ENCODE assay signal across 7 mouse cellular contexts in the genomic region with DNA sequence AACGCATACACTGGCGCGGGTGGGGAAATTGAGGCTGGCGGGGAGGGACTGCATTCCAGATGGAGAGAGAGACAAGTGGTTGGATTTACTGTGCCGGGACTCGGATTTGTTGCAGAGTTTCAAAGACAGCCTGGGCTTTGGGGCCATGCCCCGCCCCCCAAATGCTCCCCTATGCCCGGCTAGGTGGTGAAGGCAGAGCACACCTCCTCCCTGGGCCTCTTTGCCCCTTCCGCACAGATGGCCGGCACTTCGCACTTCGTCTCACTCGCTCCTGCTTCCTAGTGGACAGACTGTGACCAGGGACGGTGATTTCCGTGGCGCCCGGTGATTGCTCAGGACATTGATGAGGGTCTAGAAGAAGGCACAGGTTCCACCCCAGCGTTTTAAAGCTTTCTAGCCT. TPM values are rescaled to one million over a fixed set of nuclear protein-coding genes. Genes with fewer than 3 reads are reported as not detected.
A peak's percentile ranks its signal among the peaks of the same experiment; 100 is the strongest.
DNase-seq lines count a peak whose midpoint lies in the region; ATAC-seq lines count a peak whose summit lies in the region.

No protein-coding gene starts in this region.

- H3K4me3 ChIP-seq in embryonic facial prominence, embryonic 13.5 days = peak overlapping the region; percentile 51
- H3K4me3 ChIP-seq in intestine, embryonic 16.5 days (ENCODE audit: low read length) = peak overlapping the region; percentile 62

- H3K9ac ChIP-seq in embryonic facial prominence, embryonic 13.5 days = peak overlapping the region; percentile 72
- peak overlapping the region; percentile 69 for H3K9ac ChIP-seq in intestine, embryonic 16.5 days (ENCODE audit: low read depth, low read length)

- WGBS in embryonic facial prominence, embryonic 13.5 days = 2% methylated on average over 18 of the region's 18 CpGs
- WGBS in intestine, embryonic 16.5 days = 1% methylated on average over 18 of the region's 18 CpGs

- H3K9me3 ChIP-seq in embryonic facial prominence, embryonic 13.5 days = no peaks in the 10 kb centered on the region
- no peaks in the 10 kb centered on the region for H3K9me3 ChIP-seq in intestine, embryonic 16.5 days (ENCODE audit: control insufficient read depth, low read length)

- peak overlapping the region; percentile 51; the same call in 1 of the 2 replicates for H3K27ac ChIP-seq in embryonic facial prominence, embryonic 13.5 days
- H3K27ac ChIP-seq in intestine, embryonic 16.5 days (ENCODE audit: low read length) = peak overlapping the region; percentile 61

- no peaks in the 10 kb centered on the region for H3K36me3 ChIP-seq in embryonic facial prominence, embryonic 13.5 days
- H3K36me3 ChIP-seq in intestine, embryonic 16.5 days (ENCODE audit: control insufficient read depth, insufficient read depth, low read length) = no peaks in the 10 kb centered on the region

- peaks cover 52% of the 10 kb centered on the region for H3K4me1 ChIP-seq in embryonic facial prominence, embryonic 13.5 days
- peaks cover 24% of the 10 kb centered on the region for H3K4me1 ChIP-seq in intestine, embryonic 16.5 days (ENCODE audit: control insufficient read depth, insufficient read depth, low read length)

- peak overlapping the region; percentile 94 for H3K4me2 ChIP-seq in embryonic facial prominence, embryonic 13.5 days
- H3K4me2 ChIP-seq in intestine, embryonic 16.5 days (ENCODE audit: low read depth, low read length) = peak overlapping the region; percentile 99

- no peak for ATAC-seq in embryonic facial prominence, embryonic 13.5 days (ENCODE audit: insufficient number of reproducible peaks, insufficient read depth, low FRiP score, low TSS enrichment, low read depth)
- ATAC-seq in intestine, embryonic 16.5 days = peak; percentile 42

- H3K27me3 ChIP-seq in embryonic facial prominence, embryonic 13.5 days = peaks cover 47% of the 10 kb centered on the region
- H3K27me3 ChIP-seq in intestine, embryonic 16.5 days (replicated peaks; ENCODE audit: control insufficient read depth, insufficient read depth, low read length) = peaks cover 11% of the 10 kb centered on the region; the same call in 1 of the 2 replicates

- peak; percentile 58 for DNase-seq in thymus, postnatal 14 days
- no peak for DNase-seq in thymus, adult 18-20 months
- peak; percentile 70 to 77 for DNase-seq in lung, postnatal 4 days
- no peak for DNase-seq in urinary bladder, postnatal 10 days (ENCODE audit: low spot score)
- no peak for DNase-seq in urinary bladder, postnatal 4 days (ENCODE audit: low spot score in 2 of 2)

RNA-seq across cellular contexts. Expression of a gene that starts 0.4 kb away (rescaled TPM):
- polyA plus RNA-seq in embryonic facial prominence, embryonic 13.5 days (2015; fragmentation: Nextera tagmentation; extraction: Ambion mirVana) = 7.1 and 9.3 TPM in 2 replicates
- polyA plus RNA-seq in intestine, embryonic 16.5 days (2015; fragmentation: Nextera tagmentation; extraction: Ambion mirVana) = 7.9 and 8.5 TPM in 2 replicates

RNA-seq across cellular contexts. Expression of a gene that starts 10.1 kb away (rescaled TPM):
- 34.7 and 41.9 TPM in 2 replicates for polyA plus RNA-seq in embryonic facial prominence, embryonic 13.5 days (2015; fragmentation: Nextera tagmentation; extraction: Ambion mirVana)
- 25.4 and 26.9 TPM in 2 replicates for polyA plus RNA-seq in intestine, embryonic 16.5 days (2015; fragmentation: Nextera tagmentation; extraction: Ambion mirVana)

RNA-seq across cellular contexts. Expression of a gene that starts 37.1 kb away (rescaled TPM):
- polyA plus RNA-seq in embryonic facial prominence, embryonic 13.5 days (2015; fragmentation: Nextera tagmentation; extraction: Ambion mirVana) = 1.7 and 2.8 TPM in 2 replicates
- 0.09 and 0.22 TPM in 2 replicates for polyA plus RNA-seq in intestine, embryonic 16.5 days (2015; fragmentation: Nextera tagmentation; extraction: Ambion mirVana)

Comparison
In these comparisons a context has a peak if more than half of its experiments do, and no peak if none do; other contexts are left out.
1. DNase-seq: peak in thymus, postnatal 14 days (single experiment) and lung, postnatal 4 days (2 of 2); none in thymus, adult 18-20 months (0 of 2), urinary bladder, postnatal 10 days (single experiment) and urinary bladder, postnatal 4 days (0 of 2).